Mouse (Mus musculus) hindbrain, embryonic 14.5 days (tissue): Measurements from ENCODE around the gene Abhd18. TPM values are rescaled to one million over a fixed set of nuclear protein-coding genes. Genes with fewer than 3 reads are reported as not detected.

Experiments used
- ATAC-seq: fragments of 200-750 bp; cut with Nextera tagmentation; 2 replicates; pipeline ENCODE4 v1.8.0; 2017; ENCODE audit warnings: moderate number of reproducible peaks, mild to moderate bottlenecking, moderate TSS enrichment, moderate library complexity; ENCODE audit not compliant: low FRiP score
- DNase-seq: peaks from one replicate; pipeline ENCODE4 v3.0.0-alpha.2; 2015; ENCODE audit warnings: low spot score
- H3K27ac ChIP-seq: fragments of 300-500 bp; sonication (generic); 2 replicates; pipeline ENCODE4 v1.5.1; 2014; ENCODE audit warnings: mild to moderate bottlenecking, moderate library complexity
- H3K27me3 ChIP-seq: fragments of 300-500 bp; sonication (generic); 2 replicates; pipeline ENCODE4 v1.6.1; 2014; ENCODE audit warnings: mild to moderate bottlenecking, low read length, mixed read lengths; ENCODE audit not compliant: control insufficient read depth, insufficient read depth
- H3K36me3 ChIP-seq: fragments of 300-500 bp; sonication (generic); replicated peaks from 2 replicates; pipeline ENCODE4 v1.6.1; 2014; ENCODE audit not compliant: control insufficient read depth, insufficient read depth
- H3K4me1 ChIP-seq: fragments of 300-500 bp; sonication (generic); replicated peaks from 2 replicates; pipeline ENCODE4 v1.6.1; 2014; ENCODE audit warnings: antibody characterized with exemption, low read length, mixed read lengths; ENCODE audit not compliant: control insufficient read depth, insufficient read depth
- H3K4me2 ChIP-seq: fragments of 300-500 bp; sonication (generic); replicated peaks from 2 replicates; pipeline ENCODE4 v1.6.1; 2014; ENCODE audit warnings: mild to moderate bottlenecking, moderate library complexity
- H3K4me3 ChIP-seq: fragments of 300-500 bp; sonication (generic); replicated peaks from 2 replicates; pipeline ENCODE4 v1.5.1; 2014; ENCODE audit warnings: mild to moderate bottlenecking, low read length
- H3K9ac ChIP-seq: fragments of 300-500 bp; sonication (generic); 2 replicates; pipeline ENCODE4 v1.6.1; 2014
- H3K9me3 ChIP-seq: fragments of 300-500 bp; sonication (generic); 2 replicates; pipeline ENCODE4 v1.6.1; 2016; ENCODE audit warnings: low read length; ENCODE audit not compliant: control insufficient read depth
- WGBS: fragments of 180-500 bp; shearing (Covaris S2); extraction: QIAGEN DNeasy Blood & Tissue Kit; methylation state at CpG from one replicate; pipeline ENCODE4 v1.1.7; 2014; 5-methylcytosine and 5-hydroxymethylcytosine counted together
- polyA plus RNA-seq: library from polyadenylated mRNA; unstranded; fragments of >200 nt; fragmentation: Nextera tagmentation; extraction: Ambion mirVana; gene quantifications from 2 replicates; pipeline ENCODE4 v1.2.1, GENCODE M21; 2014

Abhd18 gene
- polyA plus RNA-seq, 1 experiment from 2014 or later: 11.3 TPM

- ATAC-seq (no peak), DNase-seq (no peak)
- H3K9me3 ChIP-seq: no peaks in the 10 kb centered on the region
- WGBS: 96% methylated on average over 4 of the region's 4 CpGs
- H3K9ac ChIP-seq: no peak overlapping the region
- H3K4me1 ChIP-seq: no peaks in the 10 kb centered on the region
- peaks cover 31% of the 10 kb centered on the region for H3K36me3 ChIP-seq
- H3K27me3 ChIP-seq: no peaks in the 10 kb centered on the region
- no peak overlapping the region for H3K27ac ChIP-seq
- no peak overlapping the region for H3K4me2 ChIP-seq
- no peak overlapping the region for H3K4me3 ChIP-seq
Observed at GRCm38 (mm10) chr3:40938592-40938991, 91.8 kb downstream of the Abhd18 start.

- H3K4me2 ChIP-seq: no peak overlapping the region
- no peak overlapping the region for H3K4me3 ChIP-seq
- no peaks in the 10 kb centered on the region for H3K27me3 ChIP-seq
- H3K9me3 ChIP-seq: no peaks in the 10 kb centered on the region
- no peak overlapping the region for H3K27ac ChIP-seq
- no peak for DNase-seq
- H3K4me1 ChIP-seq: no peaks in the 10 kb centered on the region
- peaks cover 27% of the 10 kb centered on the region for H3K36me3 ChIP-seq
- ATAC-seq: no peak
- H3K9ac ChIP-seq: no peak overlapping the region
Observed at GRCm38 (mm10) chr3:40939019-40939418, 92.2 kb downstream of the Abhd18 start.

- H3K9ac ChIP-seq: peak within 1 kb of the TSS; percentile 77
- no peaks in the 10 kb centered on the region for H3K9me3 ChIP-seq
- WGBS: 1% methylated on average over 66 of the region's 66 CpGs
- H3K4me2 ChIP-seq: peak within 1 kb of the TSS; percentile 94
- ATAC-seq (peak; percentile 97), DNase-seq (peak; percentile 92)
- peak within 1 kb of the TSS; percentile 71 for H3K27ac ChIP-seq
- H3K4me3 ChIP-seq: peak within 1 kb of the TSS; percentile 84
- peaks cover 17% of the 10 kb centered on the region for H3K27me3 ChIP-seq
- H3K36me3 ChIP-seq: no peaks in the 10 kb centered on the region
- H3K4me1 ChIP-seq: peaks cover 9% of the 10 kb centered on the region
Observed at GRCm38 (mm10) chr3:40949170-40949902, 102.6 kb downstream of the Abhd18 start, which contains the start of gene Larp1b. Gene Larp1b (plus strand): TSS chr3:40949828.

GRCm38 (mm10) chr3:40949903-40950600, 103.3 kb downstream of the Abhd18 start:
- ATAC-seq (peak; percentile 12), DNase-seq (peak; percentile 31)
- peak overlapping the region; percentile 77 for H3K9ac ChIP-seq
- H3K4me1 ChIP-seq: peaks cover 9% of the 10 kb centered on the region
- peaks cover 17% of the 10 kb centered on the region for H3K27me3 ChIP-seq
- peak overlapping the region; percentile 71 for H3K27ac ChIP-seq
- no peaks in the 10 kb centered on the region for H3K9me3 ChIP-seq
- peak overlapping the region; percentile 94 for H3K4me2 ChIP-seq
- peak overlapping the region; percentile 84 for H3K4me3 ChIP-seq
- under 1% methylated on average over 99 of the region's 118 CpGs for WGBS
- no peaks in the 10 kb centered on the region for H3K36me3 ChIP-seq

- H3K27me3 ChIP-seq: peaks cover 17% of the 10 kb centered on the region
- H3K9me3 ChIP-seq: no peaks in the 10 kb centered on the region
- H3K4me2 ChIP-seq: peak overlapping the region; percentile 94
- peak overlapping the region; percentile 77 for H3K9ac ChIP-seq
- no peaks in the 10 kb centered on the region for H3K36me3 ChIP-seq
- H3K4me3 ChIP-seq: peak overlapping the region; percentile 84
- DNase-seq: peak; percentile 33
- ATAC-seq: no peak
- under 1% methylated on average over 43 of the region's 43 CpGs for whole genome bisulfite sequencing
- H3K4me1 ChIP-seq: peaks cover 9% of the 10 kb centered on the region
- 0 out of 2 replicates have a peak overlapping the region, but pooled peaks have one; percentile 71 for H3K27ac ChIP-seq
Observed at GRCm38 (mm10) chr3:40950601-40951201, 103.9 kb downstream of the Abhd18 start.

GRCm38 (mm10) chr3:40951365-40951764, 104.6 kb downstream of the Abhd18 start:
- Histone ChIP-seq H3K4me3 (peak overlapping the region; percentile 84), H3K27me3 (peaks cover 17% of the 10 kb centered on the region), H3K9me3 (no peaks in the 10 kb centered on the region), H3K27ac (no peak overlapping the region), H3K4me2 (peak overlapping the region; percentile 94), H3K4me1 (peaks cover 9% of the 10 kb centered on the region), H3K9ac (no peak overlapping the region), H3K36me3 (no peaks in the 10 kb centered on the region)
- no peak for DNase-seq
- WGBS: 9% methylated on average over 7 of the region's 7 CpGs
- ATAC-seq: no peak

- no peaks in the 10 kb centered on the region for H3K36me3 ChIP-seq
- H3K27me3 ChIP-seq: peaks cover 17% of the 10 kb centered on the region
- no peak overlapping the region for H3K4me3 ChIP-seq
- no peak overlapping the region for H3K4me2 ChIP-seq
- no peak overlapping the region for H3K27ac ChIP-seq
- H3K4me1 ChIP-seq: peaks cover 9% of the 10 kb centered on the region
- H3K9ac ChIP-seq: no peak overlapping the region
- ATAC-seq: no peak
- DNase-seq: no peak
- no peaks in the 10 kb centered on the region for H3K9me3 ChIP-seq
Observed at GRCm38 (mm10) chr3:40952606-40953005, 105.8 kb downstream of the Abhd18 start.

GRCm38 (mm10) chr3:40954792-40955191, 108.0 kb downstream of the Abhd18 start:
- no peak overlapping the region for H3K4me3 ChIP-seq
- 90% methylated on average over 1 of the region's 1 CpGs for WGBS
- H3K36me3 ChIP-seq: no peaks in the 10 kb centered on the region
- no peak overlapping the region for H3K4me2 ChIP-seq
- peaks cover 9% of the 10 kb centered on the region for H3K4me1 ChIP-seq
- DNase-seq (no peak), ATAC-seq (no peak)
- 0 out of 2 replicates have a peak, but pooled peaks cover 7% of the 10 kb centered on the region for H3K27me3 ChIP-seq
- H3K9me3 ChIP-seq: no peaks in the 10 kb centered on the region
- H3K27ac ChIP-seq: no peak overlapping the region
- H3K9ac ChIP-seq: no peak overlapping the region

GRCm38 (mm10) chr3:40958831-40959230, 112.1 kb downstream of the Abhd18 start:
- Histone ChIP-seq H3K4me1 (no peaks in the 10 kb centered on the region), H3K27ac (no peak overlapping the region), H3K36me3 (no peaks in the 10 kb centered on the region), H3K27me3 (no peaks in the 10 kb centered on the region), H3K4me2 (no peak overlapping the region), H3K9ac (no peak overlapping the region), H3K9me3 (no peaks in the 10 kb centered on the region), H3K4me3 (no peak overlapping the region)
- no peak for DNase-seq
- ATAC-seq: no peak
